In genomic region chr10:117659819-117660218, GRCm38 (mm10) we compare ENCODE assay signal across 13 mouse cellular contexts. TPM values are rescaled to one million over a fixed set of nuclear protein-coding genes. Genes with fewer than 3 reads are reported as not detected.
DNase-seq lines count a peak whose midpoint lies in the region; ATAC-seq and TF ChIP-seq lines count a peak whose summit lies in the region.
"Had no signal": no experiment of that assay in that cellular context is flagged by ENCODE, and none has a peak within 500 bp of the region (broad histone marks: within the 10 kb centered on the region; RNA-seq: fewer than 3 reads in every experiment).

No protein-coding gene starts in this region.

- no peak overlapping the region for H3K9ac ChIP-seq in heart, embryonic 11.5 days (ENCODE audit: low read depth, low read length)
- H3K9ac ChIP-seq: neural tube, embryonic 12.5 days had no signal

- DNase-seq in heart, adult 11 months = peak; percentile 96
- DNase-seq in NIH3T3 (ENCODE audit: low read depth) = peak; percentile 36
- no peak for DNase-seq in limb, embryonic 10.5 days (ENCODE audit: low spot score)
- peak; percentile 80 for DNase-seq in thymus, postnatal 0 days (ENCODE audit: low spot score)
- no peak for DNase-seq in ovary, adult 18-20 months (ENCODE audit: low spot score)
- no peak for DNase-seq in layer of hippocampus, adult 2 months (ENCODE audit: low spot score in 2 of 2)
- DNase-seq in kidney, adult 11 months = no peak
- DNase-seq: adrenal gland, postnatal 36 days; cerebellum, adult 2 months; lung, adult 2 months had no signal

- no peaks in the 10 kb centered on the region for H3K9me3 ChIP-seq in heart, embryonic 11.5 days (replicated peaks; ENCODE audit: control insufficient read depth, low read length)
- no peaks in the 10 kb centered on the region for H3K9me3 ChIP-seq in limb, embryonic 10.5 days (replicated peaks)
- H3K9me3 ChIP-seq: neural tube, embryonic 12.5 days had no signal

- no peaks in the 10 kb centered on the region for H3K4me1 ChIP-seq in heart, embryonic 11.5 days (ENCODE audit: control insufficient read depth, insufficient read depth, low read length)
- H3K4me1 ChIP-seq in limb, embryonic 10.5 days = peaks cover 32% of the 10 kb centered on the region

- H3K4me2 ChIP-seq in heart, embryonic 11.5 days = no peak overlapping the region
- H3K4me2 ChIP-seq: neural tube, embryonic 12.5 days had no signal

- no peaks in the 10 kb centered on the region for H3K27me3 ChIP-seq in heart, embryonic 11.5 days (ENCODE audit: control insufficient read depth, insufficient read depth, low read length)
- no peaks in the 10 kb centered on the region for H3K27me3 ChIP-seq in limb, embryonic 10.5 days (ENCODE audit: low read depth, poor library complexity, severe bottlenecking)
- H3K27me3 ChIP-seq: neural tube, embryonic 12.5 days had no signal

- no peak for TF ChIP-seq CTCF in layer of hippocampus, adult 2 months (conservative IDR thresholded peaks at IDR 0.05)

- H3K27ac ChIP-seq in heart, embryonic 11.5 days (ENCODE audit: low read depth, low read length) = no peak overlapping the region
- H3K27ac ChIP-seq in limb, embryonic 10.5 days = peak overlapping the region; percentile 17; the same call in 1 of the 2 replicates
- no peak overlapping the region for H3K27ac ChIP-seq in layer of hippocampus, adult 2 months
- H3K27ac ChIP-seq: neural tube, embryonic 12.5 days had no signal

- no peak for ATAC-seq in heart, embryonic 11.5 days (replicated peaks; ENCODE audit: insufficient number of reproducible peaks, low FRiP score, low TSS enrichment)
- ATAC-seq: intestine, embryonic 16.5 days had no signal

- H3K4me3 ChIP-seq in heart, embryonic 11.5 days (ENCODE audit: low read depth, low read length) = no peak overlapping the region
- no peak overlapping the region for H3K4me3 ChIP-seq in limb, embryonic 10.5 days
- no peak overlapping the region for H3K4me3 ChIP-seq in layer of hippocampus, adult 2 months
- H3K4me3 ChIP-seq: neural tube, embryonic 12.5 days had no signal

- H3K36me3 ChIP-seq in heart, embryonic 11.5 days (ENCODE audit: control insufficient read depth, insufficient read depth, low read length) = no peaks in the 10 kb centered on the region
- no peaks in the 10 kb centered on the region; the same call in 1 of the 2 replicates for H3K36me3 ChIP-seq in limb, embryonic 10.5 days
- H3K36me3 ChIP-seq: neural tube, embryonic 12.5 days had no signal

- WGBS in heart, embryonic 11.5 days (ENCODE audit: insufficient replicate concordance) = 58% methylated on average over 11 of the region's 11 CpGs
- WGBS in limb, embryonic 10.5 days = 70% methylated on average over 11 of the region's 11 CpGs

RNA-seq across cellular contexts. Expression of gene Cpm, which starts 30.5 kb away (rescaled TPM):
- polyA plus RNA-seq in heart, embryonic 11.5 days (2014; fragmentation: Nextera tagmentation; extraction: Ambion mirVana) = 2.5 and 4.1 TPM in 2 replicates
- 22.5 and 31.5 TPM in 2 replicates for polyA plus RNA-seq in limb, embryonic 10.5 days (2016; fragmentation: Nextera tagmentation; extraction: Ambion mirVana)
- 3.0 and 3.5 TPM in 2 replicates for polyA plus RNA-seq in thymus, postnatal 0 days (2015; fragmentation: Nextera tagmentation; extraction: Ambion mirVana)
- 1 to 10 TPM; 8.5 to 9.7 TPM for total RNA-seq in layer of hippocampus, adult 2 months (2021)

RNA-seq across cellular contexts. Expression of gene Mdm2, which starts 50.7 kb away (rescaled TPM):
- polyA plus RNA-seq in heart, embryonic 11.5 days (2014; fragmentation: Nextera tagmentation; extraction: Ambion mirVana) = 54.7 and 62.2 TPM in 2 replicates
- polyA plus RNA-seq in limb, embryonic 10.5 days (2016; fragmentation: Nextera tagmentation; extraction: Ambion mirVana) = 56.3 and 62.4 TPM in 2 replicates
- 35.5 and 44.6 TPM in 2 replicates for polyA plus RNA-seq in thymus, postnatal 0 days (2015; fragmentation: Nextera tagmentation; extraction: Ambion mirVana)
- 10 to 100 TPM; 55.1 to 66.0 TPM for total RNA-seq in layer of hippocampus, adult 2 months (2021)

Comparison
In these comparisons a context has a peak if more than half of its experiments do, and no peak if none do; other contexts are left out.
1. DNase-seq: peak in heart, adult 11 months (single experiment), NIH3T3 (single experiment) and thymus, postnatal 0 days (single experiment); none in limb, embryonic 10.5 days (single experiment), ovary, adult 18-20 months (single experiment), layer of hippocampus, adult 2 months (0 of 2) and kidney, adult 11 months (single experiment).